Comparison of ENCODE assay signal across 10 mouse cellular contexts in genomic region chr17:80564611-80564924, GRCm38 (mm10). TPM values are rescaled to one million over a fixed set of nuclear protein-coding genes. Genes with fewer than 3 reads are reported as not detected.
DNase-seq lines count a peak whose midpoint lies in the region; ATAC-seq and TF ChIP-seq lines count a peak whose summit lies in the region.
"Had no signal": no experiment of that assay in that cellular context is flagged by ENCODE, and none has a peak within 500 bp of the region (broad histone marks: within the 10 kb centered on the region; RNA-seq: fewer than 3 reads in every experiment).

No protein-coding gene starts in this region.

- WGBS in intestine, postnatal 0 days = 77% methylated on average over 3 of the region's 3 CpGs
- WGBS in intestine, embryonic 16.5 days = 75% methylated on average over 3 of the region's 3 CpGs
- 67% methylated on average over 3 of the region's 3 CpGs for whole genome bisulfite sequencing in lung, embryonic 14.5 days

- H3K4me3 ChIP-seq in intestine, postnatal 0 days (ENCODE audit: low read depth, low read length) = no peak overlapping the region
- no peak overlapping the region for H3K4me3 ChIP-seq in intestine, embryonic 16.5 days (ENCODE audit: low read length)
- no peak overlapping the region for H3K4me3 ChIP-seq in lung, embryonic 14.5 days (ENCODE audit: low read depth, low read length)
- H3K4me3 ChIP-seq: embryonic facial prominence, embryonic 13.5 days; limb, embryonic 12.5 days had no signal

- H3K4me1 ChIP-seq in intestine, postnatal 0 days (replicated peaks; ENCODE audit: control insufficient read depth, insufficient read depth, low read length) = no peaks in the 10 kb centered on the region
- H3K4me1 ChIP-seq in intestine, embryonic 16.5 days (ENCODE audit: control insufficient read depth, insufficient read depth, low read length) = no peaks in the 10 kb centered on the region
- H3K4me1 ChIP-seq in lung, embryonic 14.5 days (ENCODE audit: insufficient read depth) = no peaks in the 10 kb centered on the region
- H3K4me1 ChIP-seq: limb, embryonic 12.5 days had no signal

- H3K4me2 ChIP-seq in intestine, postnatal 0 days (replicated peaks; ENCODE audit: low read depth) = no peak overlapping the region
- H3K4me2 ChIP-seq in intestine, embryonic 16.5 days (ENCODE audit: low read depth, low read length) = no peak overlapping the region
- no peak overlapping the region for H3K4me2 ChIP-seq in lung, embryonic 14.5 days
- H3K4me2 ChIP-seq: embryonic facial prominence, embryonic 13.5 days; limb, embryonic 12.5 days had no signal

- H3K27me3 ChIP-seq in intestine, postnatal 0 days (replicated peaks; ENCODE audit: control insufficient read depth, insufficient read depth, low read length) = no peaks in the 10 kb centered on the region
- H3K27me3 ChIP-seq in intestine, embryonic 16.5 days (replicated peaks; ENCODE audit: control insufficient read depth, insufficient read depth, low read length) = no peaks in the 10 kb centered on the region
- H3K27me3 ChIP-seq in lung, embryonic 14.5 days (ENCODE audit: insufficient read depth, low read length) = no peaks in the 10 kb centered on the region
- H3K27me3 ChIP-seq: embryonic facial prominence, embryonic 13.5 days; limb, embryonic 12.5 days had no signal

- peak; percentile 35 to 56 for DNase-seq in CD8-positive naive resting alpha-beta T cell, adult 2 months (ENCODE audit: low read depth in 2 of 2, low spot score in 2 of 2)
- peak; percentile 71 for DNase-seq in brain, adult 2 months (ENCODE audit: low read depth, low spot score)
- DNase-seq in lung, embryonic 14.5 days = peak; percentile 54
- DNase-seq in thymus, postnatal 14 days = peak; percentile 60
- no peak for DNase-seq in MN1 (ENCODE audit: low spot score)
- DNase-seq in ovary, adult 18-20 months (ENCODE audit: low spot score) = no peak

- no peak overlapping the region for H3K27ac ChIP-seq in intestine, postnatal 0 days (ENCODE audit: low read depth, low read length)
- no peak overlapping the region for H3K27ac ChIP-seq in intestine, embryonic 16.5 days (ENCODE audit: low read length)
- H3K27ac ChIP-seq in lung, embryonic 14.5 days (ENCODE audit: low read depth) = no peak overlapping the region
- H3K27ac ChIP-seq: embryonic facial prominence, embryonic 13.5 days; limb, embryonic 12.5 days had no signal

- ATAC-seq in intestine, postnatal 0 days = no peak
- ATAC-seq in intestine, embryonic 16.5 days = no peak
- no peak for ATAC-seq in lung, embryonic 14.5 days (ENCODE audit: insufficient read depth)

- TF ChIP-seq CTCF in intestine, postnatal 0 days (IDR thresholded peaks at IDR 0.05; ENCODE audit: low read depth) = peak; percentile 70
- peak; percentile 50 for TF ChIP-seq CTCF in lung, embryonic 14.5 days (IDR thresholded peaks at IDR 0.05; ENCODE audit: low read depth)

- H3K36me3 ChIP-seq in intestine, postnatal 0 days (ENCODE audit: control insufficient read depth, insufficient read depth) = no peaks in the 10 kb centered on the region
- no peaks in the 10 kb centered on the region for H3K36me3 ChIP-seq in intestine, embryonic 16.5 days (ENCODE audit: control insufficient read depth, insufficient read depth, low read length)
- H3K36me3 ChIP-seq in lung, embryonic 14.5 days (ENCODE audit: insufficient read depth) = no peaks in the 10 kb centered on the region

- H3K9me3 ChIP-seq in intestine, postnatal 0 days (ENCODE audit: control insufficient read depth) = no peaks in the 10 kb centered on the region
- H3K9me3 ChIP-seq in intestine, embryonic 16.5 days (ENCODE audit: control insufficient read depth, low read length) = no peaks in the 10 kb centered on the region
- no peaks in the 10 kb centered on the region for H3K9me3 ChIP-seq in lung, embryonic 14.5 days (ENCODE audit: low read depth, low read length)

- H3K9ac ChIP-seq in intestine, postnatal 0 days (ENCODE audit: low read depth, low read length) = no peak overlapping the region
- no peak overlapping the region for H3K9ac ChIP-seq in intestine, embryonic 16.5 days (ENCODE audit: low read depth, low read length)
- no peak overlapping the region for H3K9ac ChIP-seq in lung, embryonic 14.5 days
- H3K9ac ChIP-seq: embryonic facial prominence, embryonic 13.5 days; limb, embryonic 12.5 days had no signal

RNA-seq across cellular contexts. Expression of gene Cdkl4, which starts 13.0 kb away (rescaled TPM):
- 0.09 and 0.12 TPM in 2 replicates for polyA plus RNA-seq in intestine, postnatal 0 days (2015; fragmentation: Nextera tagmentation; extraction: Ambion mirVana)
- polyA plus RNA-seq in intestine, embryonic 16.5 days (2015; fragmentation: Nextera tagmentation; extraction: Ambion mirVana) = 0.38 and 0.46 TPM in 2 replicates
- 0.27 and 0.37 TPM in 2 replicates for polyA plus RNA-seq in lung, embryonic 14.5 days (2014; fragmentation: Nextera tagmentation; extraction: Ambion mirVana)

Comparison
In these comparisons a context has a peak if more than half of its experiments do, and no peak if none do; other contexts are left out.
1. DNase-seq: peak in CD8-positive naive resting alpha-beta T cell, adult 2 months (2 of 2), brain, adult 2 months (single experiment), lung, embryonic 14.5 days (single experiment) and thymus, postnatal 14 days (single experiment); none in MN1 (single experiment) and ovary, adult 18-20 months (single experiment).